Mouse (Mus musculus) heart, embryonic 11.5 days (tissue): Measurements from ENCODE around the gene Olfr279. TPM values are rescaled to one million over a fixed set of nuclear protein-coding genes. Genes with fewer than 3 reads are reported as not detected.

Experiments used
- ATAC-seq: fragments of 200-750 bp; cut with Nextera tagmentation; replicated peaks from 2 replicates; pipeline ENCODE4 v1.8.0; 2017; ENCODE audit warnings: moderate library complexity; ENCODE audit not compliant: insufficient number of reproducible peaks, low FRiP score, low TSS enrichment
- H3K27ac ChIP-seq: fragments of 300-500 bp; sonication (generic); 2 replicates; pipeline ENCODE4 v1.5.1; 2014; ENCODE audit warnings: mild to moderate bottlenecking, low read depth, low read length
- H3K27me3 ChIP-seq: fragments of 300-500 bp; sonication (generic); 2 replicates; pipeline ENCODE4 v1.6.1; 2014; ENCODE audit warnings: mild to moderate bottlenecking, low read length, mixed read lengths; ENCODE audit not compliant: control insufficient read depth, insufficient read depth
- H3K36me3 ChIP-seq: fragments of 300-500 bp; sonication (generic); 2 replicates; pipeline ENCODE4 v1.6.1; 2014; ENCODE audit warnings: mild to moderate bottlenecking, low read length, moderate library complexity, mixed read lengths; ENCODE audit not compliant: control insufficient read depth, insufficient read depth
- H3K4me1 ChIP-seq: fragments of 300-500 bp; sonication (generic); 2 replicates; pipeline ENCODE4 v1.6.1; 2014; ENCODE audit warnings: low read length; ENCODE audit not compliant: control insufficient read depth, insufficient read depth
- H3K4me2 ChIP-seq: fragments of 300-500 bp; sonication (generic); 2 replicates; pipeline ENCODE4 v1.6.1; 2014; ENCODE audit warnings: mild to moderate bottlenecking, moderate library complexity
- H3K4me3 ChIP-seq: fragments of 300-500 bp; sonication (generic); 2 replicates; pipeline ENCODE4 v1.5.1; 2014; ENCODE audit warnings: low read depth, low read length
- H3K9ac ChIP-seq: fragments of 300-500 bp; sonication (generic); 2 replicates; pipeline ENCODE4 v1.6.1; 2014; ENCODE audit warnings: mild to moderate bottlenecking, low read depth, low read length, moderate library complexity
- H3K9me3 ChIP-seq: fragments of 300-500 bp; sonication (generic); replicated peaks from 2 replicates; pipeline ENCODE4 v1.6.1; 2016; ENCODE audit warnings: low read length; ENCODE audit not compliant: control insufficient read depth
- WGBS: fragments of 180-500 bp; shearing (Covaris S2); extraction: QIAGEN DNeasy Blood & Tissue Kit; methylation state at CpG from one replicate; pipeline ENCODE4 v1.1.7; 2014; ENCODE audit not compliant: insufficient replicate concordance; 5-methylcytosine and 5-hydroxymethylcytosine counted together
- polyA plus RNA-seq: library from polyadenylated mRNA; unstranded; fragments of >200 nt; fragmentation: Nextera tagmentation; extraction: Ambion mirVana; gene quantifications from 2 replicates; pipeline ENCODE4 v1.2.1, GENCODE M21; 2014

The Olfr279 gene
- not detected in 2 replicates for polyA plus RNA-seq

DNA sequence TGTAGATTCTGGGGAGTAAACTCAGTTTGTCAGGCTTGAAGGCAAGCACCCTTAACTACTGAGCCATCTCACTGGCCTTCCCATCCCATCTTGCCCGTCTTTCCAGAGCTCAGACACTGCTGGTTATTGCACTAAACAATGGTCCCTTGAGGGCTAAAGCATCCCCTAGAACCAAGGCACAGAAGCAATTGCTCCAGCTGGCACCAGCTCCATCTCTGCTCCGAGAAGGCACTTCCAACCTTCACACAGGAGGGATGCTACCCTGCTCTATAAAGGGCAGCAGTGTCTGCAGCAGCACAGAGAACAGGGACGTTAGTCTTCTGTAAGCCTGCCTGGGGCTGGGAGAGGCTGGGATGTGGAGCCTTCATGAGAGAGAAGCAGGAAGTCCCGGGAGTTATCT lies at the start of gene Olfr279:
TSS of gene Olfr279 (plus strand) at position 301 of the 400 bp plus-strand sequence.
- Histone ChIP-seq H3K9ac (no peak within 1 kb of the TSS), H3K4me3 (no peak within 1 kb of the TSS), H3K36me3 (no peaks in the 10 kb centered on the region), H3K4me2 (no peak within 1 kb of the TSS), H3K27ac (no peak within 1 kb of the TSS), H3K27me3 (no peaks in the 10 kb centered on the region), H3K9me3 (no peaks in the 10 kb centered on the region), H3K4me1 (no peaks in the 10 kb centered on the region)
- WGBS, result 50% methylated on average over 4 of the region's 4 CpGs
- ATAC-seq, result no peak

DNA sequence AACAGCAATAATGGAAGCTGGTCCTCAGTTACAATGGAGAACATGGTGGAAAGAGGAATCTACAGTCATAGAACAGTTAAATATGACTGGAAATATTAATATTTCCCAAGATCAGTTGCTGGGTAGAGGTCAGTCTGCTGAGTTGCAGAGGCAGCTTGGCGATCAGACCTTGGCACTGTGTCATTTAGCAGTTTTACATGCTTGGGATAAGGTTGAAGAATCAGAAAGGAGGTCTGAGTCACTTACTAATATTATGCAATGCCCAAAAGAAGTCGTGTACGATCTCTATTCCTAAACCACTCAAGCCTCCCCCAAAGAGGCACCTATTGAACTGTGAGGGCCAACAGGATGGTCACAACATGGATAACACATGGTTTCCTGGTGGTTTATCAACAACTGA lies 47.6 kb upstream of the Olfr279 start:
- Histone ChIP-seq H3K9ac (no peak overlapping the region), H3K36me3 (no peaks in the 10 kb centered on the region), H3K4me3 (no peak overlapping the region), H3K9me3 (no peaks in the 10 kb centered on the region), H3K27me3 (no peaks in the 10 kb centered on the region), H3K4me1 (no peaks in the 10 kb centered on the region), H3K27ac (no peak overlapping the region), H3K4me2 (no peak overlapping the region)
- no peak for ATAC-seq
- 65% methylated on average over 3 of the region's 3 CpGs for WGBS

DNA sequence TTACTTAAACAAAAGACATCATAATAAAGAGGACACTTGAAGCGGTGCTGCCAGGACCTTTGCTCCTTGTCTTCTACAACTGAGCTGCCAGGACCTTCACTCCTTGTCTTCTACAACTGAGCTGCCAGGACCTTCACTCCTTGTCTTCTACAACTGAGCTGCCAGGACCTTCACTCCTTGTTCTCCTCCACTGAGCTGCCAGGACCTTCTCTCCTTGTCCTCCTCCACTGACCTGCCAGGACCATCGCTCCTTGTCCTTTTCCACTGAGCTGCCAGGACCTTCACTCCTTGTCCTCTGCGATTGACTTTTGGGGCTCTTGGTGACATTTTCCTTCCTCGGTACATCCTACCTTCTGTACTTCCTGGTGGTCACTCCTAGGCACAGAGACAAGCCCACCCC lies 43.7 kb upstream of the Olfr279 start:
- H3K4me2 ChIP-seq, result no peak overlapping the region
- no peak overlapping the region for H3K9ac ChIP-seq
- 0 out of 2 replicates have a peak, but pooled peaks cover 2% of the 10 kb centered on the region for H3K4me1 ChIP-seq
- 58% methylated on average over 4 of the region's 4 CpGs for WGBS
- no peak overlapping the region for H3K27ac ChIP-seq
- H3K27me3 ChIP-seq, result no peaks in the 10 kb centered on the region
- H3K9me3 ChIP-seq, result no peaks in the 10 kb centered on the region
- H3K4me3 ChIP-seq, result no peak overlapping the region
- no peaks in the 10 kb centered on the region for H3K36me3 ChIP-seq
- ATAC-seq, result no peak

DNA sequence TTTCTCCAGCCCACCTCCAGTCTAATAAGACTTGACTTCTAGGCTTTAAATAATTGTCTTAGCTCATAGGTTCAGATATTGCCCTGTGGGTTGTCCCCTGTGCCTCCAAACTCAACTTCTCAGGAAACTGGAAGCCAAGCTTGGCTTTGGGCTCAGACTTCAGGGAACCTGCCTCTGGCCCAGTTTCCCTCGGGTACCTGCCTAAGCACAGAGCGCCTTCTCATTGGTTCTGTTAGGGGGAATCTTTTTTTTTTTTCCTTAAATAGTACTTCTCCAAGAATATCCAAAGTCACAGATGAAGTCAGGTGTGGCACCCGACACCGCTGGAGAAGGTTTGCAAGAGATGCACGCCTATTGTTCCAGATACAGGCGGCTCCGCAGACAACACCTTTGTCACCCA lies 39.9 kb upstream of the Olfr279 start, which contains the start of gene Olfr281:
TSS of gene Olfr281 (plus strand) at position 301 of the 400 bp plus-strand sequence.
- no peak within 1 kb of the TSS for H3K27ac ChIP-seq
- H3K27me3 ChIP-seq, result no peaks in the 10 kb centered on the region
- no peaks in the 10 kb centered on the region for H3K9me3 ChIP-seq
- H3K4me1 ChIP-seq, result 0 out of 2 replicates have a peak, but pooled peaks cover 2% of the 10 kb centered on the region
- H3K4me3 ChIP-seq, result no peak within 1 kb of the TSS
- H3K9ac ChIP-seq, result no peak within 1 kb of the TSS
- 89% methylated on average over 7 of the region's 7 CpGs for WGBS
- no peaks in the 10 kb centered on the region for H3K36me3 ChIP-seq
- ATAC-seq, result no peak
- H3K4me2 ChIP-seq, result no peak within 1 kb of the TSS

DNA sequence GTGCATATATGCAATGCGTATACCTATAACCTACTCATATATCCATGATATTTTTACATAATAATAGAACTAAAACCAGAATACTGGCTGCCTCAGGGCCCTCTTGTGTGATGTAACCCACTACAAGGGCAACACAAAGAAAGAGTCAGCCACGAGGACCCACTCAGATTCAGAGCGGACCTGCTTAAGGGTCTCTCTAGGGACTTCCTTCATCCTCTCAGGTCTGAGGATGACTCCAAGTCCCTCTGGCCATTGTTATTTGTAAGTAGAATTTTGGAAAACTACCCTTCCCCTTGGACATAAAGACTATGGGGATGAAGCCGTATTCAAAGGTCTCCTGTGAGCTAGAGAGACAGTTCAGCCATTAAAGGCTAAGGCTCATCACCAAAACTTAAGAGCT lies 22.6 kb upstream of the Olfr279 start, which contains the start of gene OR5BS1P:
TSS of gene OR5BS1P (plus strand) at position 301 of the 400 bp plus-strand sequence.
- no peaks in the 10 kb centered on the region for H3K4me1 ChIP-seq
- no peaks in the 10 kb centered on the region for H3K9me3 ChIP-seq
- no peak within 1 kb of the TSS for H3K27ac ChIP-seq
- ATAC-seq, result no peak
- H3K9ac ChIP-seq, result no peak within 1 kb of the TSS
- H3K4me3 ChIP-seq, result no peak within 1 kb of the TSS
- H3K4me2 ChIP-seq, result no peak within 1 kb of the TSS
- WGBS, result 71% methylated on average over 4 of the region's 4 CpGs
- H3K36me3 ChIP-seq, result no peaks in the 10 kb centered on the region
- no peaks in the 10 kb centered on the region for H3K27me3 ChIP-seq

DNA sequence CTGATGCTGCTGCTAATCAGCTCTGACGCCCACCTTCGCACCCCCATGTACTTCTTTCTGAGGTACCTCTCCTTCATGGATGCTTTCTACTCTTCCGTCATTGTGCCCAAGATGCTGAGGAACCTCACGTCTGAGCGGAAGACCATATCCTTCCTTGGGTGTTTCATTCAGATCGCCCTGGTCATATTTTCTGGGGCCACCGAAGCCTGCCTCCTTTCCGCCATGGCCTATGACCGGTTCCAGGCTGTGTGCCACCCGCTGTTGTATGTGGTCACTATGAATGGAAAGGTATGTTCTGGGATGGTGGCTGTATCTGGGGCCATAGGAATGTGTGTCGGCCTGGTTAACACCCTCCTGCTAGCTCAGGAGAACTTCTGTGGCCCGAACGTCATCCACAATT lies 20.7 kb upstream of the Olfr279 start:
- no peak overlapping the region for H3K9ac ChIP-seq
- no peak overlapping the region for H3K4me2 ChIP-seq
- H3K9me3 ChIP-seq, result no peaks in the 10 kb centered on the region
- H3K4me3 ChIP-seq, result no peak overlapping the region
- no peak for ATAC-seq
- no peak overlapping the region for H3K27ac ChIP-seq
- no peaks in the 10 kb centered on the region for H3K27me3 ChIP-seq
- H3K4me1 ChIP-seq, result no peaks in the 10 kb centered on the region
- H3K36me3 ChIP-seq, result no peaks in the 10 kb centered on the region
- 87% methylated on average over 13 of the region's 13 CpGs for WGBS

DNA sequence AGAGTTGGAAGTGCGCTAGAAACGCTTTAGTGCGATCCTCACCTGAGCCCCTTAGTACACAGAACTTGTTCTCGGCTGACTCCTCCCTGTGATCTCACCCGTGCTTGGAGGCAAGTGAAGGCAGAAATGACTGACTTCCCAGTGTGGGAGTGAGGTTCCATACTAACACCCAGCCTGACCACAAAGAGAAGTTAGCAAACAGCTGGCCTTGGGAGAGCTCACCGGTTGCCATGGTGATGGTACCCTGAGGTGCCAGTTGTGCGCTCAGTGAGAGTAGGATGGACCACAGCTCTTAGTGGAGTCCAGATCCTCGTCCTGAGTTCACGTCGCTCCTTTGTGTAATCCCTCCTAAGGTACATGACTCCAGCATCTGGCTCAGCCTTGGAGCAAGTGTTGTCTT lies 17.2 kb upstream of the Olfr279 start:
- Histone ChIP-seq H3K9ac (no peak overlapping the region), H3K4me1 (no peaks in the 10 kb centered on the region), H3K4me3 (no peak overlapping the region), H3K9me3 (no peaks in the 10 kb centered on the region), H3K27ac (no peak overlapping the region), H3K4me2 (no peak overlapping the region), H3K36me3 (no peaks in the 10 kb centered on the region), H3K27me3 (no peaks in the 10 kb centered on the region)
- no peak for ATAC-seq
- 82% methylated on average over 10 of the region's 10 CpGs for WGBS

DNA sequence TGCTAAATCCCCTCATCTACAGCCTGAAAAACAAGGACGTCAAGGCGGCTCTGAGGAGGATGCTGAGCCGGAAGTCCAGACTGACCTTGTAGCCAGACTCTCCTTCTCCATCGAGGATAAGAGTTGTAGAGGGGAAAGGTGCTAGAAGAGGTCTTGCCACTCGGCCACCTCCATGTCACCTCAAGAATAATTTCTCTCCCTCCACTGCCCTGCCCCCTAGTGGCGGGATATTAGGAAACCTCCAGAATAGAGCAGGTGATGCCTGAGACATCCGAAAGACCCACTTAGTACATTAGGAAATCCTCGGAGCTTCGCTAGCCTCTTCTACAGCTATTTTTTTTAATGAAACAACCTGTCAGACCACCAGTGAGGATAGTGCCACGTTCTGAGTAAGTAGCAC lies 16.8 kb upstream of the Olfr279 start:
- no peak overlapping the region for H3K27ac ChIP-seq
- no peaks in the 10 kb centered on the region for H3K9me3 ChIP-seq
- 47% methylated on average over 10 of the region's 10 CpGs for WGBS
- H3K27me3 ChIP-seq, result no peaks in the 10 kb centered on the region
- no peaks in the 10 kb centered on the region for H3K36me3 ChIP-seq
- H3K4me1 ChIP-seq, result no peaks in the 10 kb centered on the region
- no peak for ATAC-seq
- H3K9ac ChIP-seq, result no peak overlapping the region
- H3K4me2 ChIP-seq, result no peak overlapping the region
- H3K4me3 ChIP-seq, result no peak overlapping the region

DNA sequence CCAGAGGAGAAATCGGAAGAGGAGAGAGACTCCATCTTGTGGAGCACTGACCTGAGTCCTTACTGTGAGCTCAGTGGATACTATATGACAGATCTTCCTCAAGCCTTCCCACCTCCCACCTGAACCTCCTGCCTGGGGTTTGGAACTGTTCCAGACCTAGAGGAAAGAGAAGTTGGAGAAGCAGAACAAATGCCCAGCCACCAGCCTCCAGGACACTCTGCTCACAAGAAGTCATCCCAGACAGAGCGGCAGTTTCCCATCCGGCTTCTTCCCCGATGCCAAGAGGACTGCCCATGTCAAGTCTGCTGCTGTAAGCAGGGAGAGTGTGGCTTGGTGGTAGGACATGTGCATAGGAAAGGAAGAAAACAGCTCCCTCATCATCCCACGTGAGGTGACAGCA lies 15.9 kb upstream of the Olfr279 start:
- Histone ChIP-seq H3K27me3 (no peaks in the 10 kb centered on the region), H3K4me2 (no peak overlapping the region), H3K9me3 (no peaks in the 10 kb centered on the region), H3K27ac (no peak overlapping the region), H3K4me1 (no peaks in the 10 kb centered on the region), H3K36me3 (no peaks in the 10 kb centered on the region), H3K4me3 (no peak overlapping the region), H3K9ac (no peak overlapping the region)
- no peak for ATAC-seq
- WGBS, result 79% methylated on average over 5 of the region's 5 CpGs
